ENCODE assay signal across 15 mouse cellular contexts in the genomic region with DNA sequence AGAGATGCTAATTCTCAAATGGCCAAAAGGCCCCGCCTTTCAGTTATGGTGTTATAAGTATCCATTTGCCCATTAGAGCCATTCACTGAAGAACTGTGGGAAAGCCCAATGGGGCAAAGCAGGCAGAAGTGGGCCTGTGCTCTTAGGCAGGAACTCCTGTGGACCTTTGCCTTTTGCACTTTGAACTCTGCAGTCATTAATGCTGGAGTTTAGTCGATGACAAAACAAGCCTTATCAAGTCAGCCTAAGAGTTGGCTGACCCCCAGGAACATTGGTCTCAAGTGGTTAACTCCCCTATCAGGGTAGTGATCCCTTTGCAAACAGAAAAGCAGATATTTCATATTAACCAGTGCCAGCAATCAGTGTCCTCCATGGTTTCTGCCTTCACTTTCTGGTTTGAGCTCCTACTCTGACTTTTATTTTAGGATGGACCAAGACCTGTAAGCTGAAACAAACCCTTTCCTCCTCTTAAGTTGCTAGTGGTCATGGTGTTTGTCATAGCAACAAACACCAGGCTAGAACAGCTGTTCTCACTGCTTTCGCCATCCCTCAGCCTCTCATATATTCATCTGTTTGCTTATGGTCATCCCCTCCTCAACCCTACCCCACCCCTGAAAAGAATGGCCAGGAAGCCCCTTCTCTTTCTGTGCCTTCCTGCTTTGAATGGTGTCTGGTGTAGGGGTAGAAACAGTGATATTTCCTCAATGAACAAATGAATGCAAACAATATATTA. TPM values are rescaled to one million over a fixed set of nuclear protein-coding genes. Genes with fewer than 3 reads are reported as not detected.
DNase-seq lines count a peak whose midpoint lies in the region; ATAC-seq and TF ChIP-seq lines count a peak whose summit lies in the region.
"Had no signal": no experiment of that assay in that cellular context is flagged by ENCODE, and none has a peak within 500 bp of the region (broad histone marks: within the 10 kb centered on the region; RNA-seq: fewer than 3 reads in every experiment).

No protein-coding gene starts in this region.

- peak; percentile 77 for ATAC-seq in intestine, postnatal 0 days
- ATAC-seq in stomach, embryonic 16.5 days (ENCODE audit: insufficient read depth, low FRiP score) = peak; percentile 11; the same call in 1 of the 2 replicates

- H3K4me1 ChIP-seq in intestine, postnatal 0 days (replicated peaks; ENCODE audit: control insufficient read depth, insufficient read depth, low read length) = 0 out of 2 replicates have a peak, but pooled peaks cover 3% of the 10 kb centered on the region
- H3K4me1 ChIP-seq in stomach, embryonic 16.5 days (ENCODE audit: control insufficient read depth, insufficient read depth, low read length) = no peaks in the 10 kb centered on the region
- H3K4me1 ChIP-seq: embryonic facial prominence, embryonic 13.5 days; limb, embryonic 15.5 days had no signal

- DNase-seq in kidney, adult 11 months = peak; percentile 39
- no peak for DNase-seq in kidney, adult 18-20 months
- DNase-seq in lung, postnatal 10 days = peak; percentile 27
- DNase-seq in lung, postnatal 14 days = no peak
- no peak for DNase-seq in c-Kit-positive CD71-positive TER-119-positive erythroid progenitor cells, embryonic 14.5 days (ENCODE audit: low spot score)
- no peak for DNase-seq in MN1 (ENCODE audit: low spot score)
- DNase-seq: adrenal gland, adult 8-10 months; cerebellum, adult 2 months; gastrocnemius, postnatal 14 days had no signal

- WGBS in intestine, postnatal 0 days = 28% methylated on average over 3 of the region's 3 CpGs
- WGBS in stomach, embryonic 16.5 days = 33% methylated on average over 3 of the region's 3 CpGs

- no peak overlapping the region for H3K4me2 ChIP-seq in intestine, postnatal 0 days (replicated peaks; ENCODE audit: low read depth)
- H3K4me2 ChIP-seq in stomach, embryonic 16.5 days (ENCODE audit: low read depth, low read length) = no peak overlapping the region
- H3K4me2 ChIP-seq: embryonic facial prominence, embryonic 13.5 days; heart, embryonic 11.5 days; limb, embryonic 15.5 days had no signal

- H3K4me3 ChIP-seq in intestine, postnatal 0 days (ENCODE audit: low read depth, low read length) = no peak overlapping the region
- H3K4me3 ChIP-seq in stomach, embryonic 16.5 days (replicated peaks; ENCODE audit: low read length) = no peak overlapping the region
- H3K4me3 ChIP-seq: embryonic facial prominence, embryonic 13.5 days; limb, embryonic 15.5 days had no signal

- H3K9ac ChIP-seq in intestine, postnatal 0 days (ENCODE audit: low read depth, low read length) = no peak overlapping the region
- H3K9ac ChIP-seq in stomach, embryonic 16.5 days (ENCODE audit: low read length) = no peak overlapping the region
- H3K9ac ChIP-seq: embryonic facial prominence, embryonic 13.5 days; limb, embryonic 15.5 days had no signal

- H3K9me3 ChIP-seq in intestine, postnatal 0 days (ENCODE audit: control insufficient read depth) = 0 out of 2 replicates have a peak, but pooled peaks cover 7% of the 10 kb centered on the region
- 0 out of 2 replicates have a peak, but pooled peaks cover 3% of the 10 kb centered on the region for H3K9me3 ChIP-seq in stomach, embryonic 16.5 days (replicated peaks; ENCODE audit: control insufficient read depth, low read length)

- H3K36me3 ChIP-seq in intestine, postnatal 0 days (ENCODE audit: control insufficient read depth, insufficient read depth) = no peaks in the 10 kb centered on the region
- no peaks in the 10 kb centered on the region for H3K36me3 ChIP-seq in stomach, embryonic 16.5 days (ENCODE audit: control insufficient read depth, insufficient read depth, low read length)
- H3K36me3 ChIP-seq: embryonic facial prominence, embryonic 13.5 days; limb, embryonic 15.5 days had no signal

- H3K27ac ChIP-seq in intestine, postnatal 0 days (ENCODE audit: low read depth, low read length) = peak overlapping the region; percentile 9; the same call in 1 of the 2 replicates
- no peak overlapping the region for H3K27ac ChIP-seq in stomach, embryonic 16.5 days (ENCODE audit: low read length)
- H3K27ac ChIP-seq: embryonic facial prominence, embryonic 13.5 days; limb, embryonic 15.5 days had no signal

- H3K27me3 ChIP-seq in intestine, postnatal 0 days (replicated peaks; ENCODE audit: control insufficient read depth, insufficient read depth, low read length) = no peaks in the 10 kb centered on the region
- no peaks in the 10 kb centered on the region for H3K27me3 ChIP-seq in stomach, embryonic 16.5 days (ENCODE audit: control insufficient read depth, insufficient read depth, low read length)
- H3K27me3 ChIP-seq: embryonic facial prominence, embryonic 13.5 days; limb, embryonic 15.5 days had no signal

- TF ChIP-seq CTCF in intestine, postnatal 0 days (IDR thresholded peaks at IDR 0.05; ENCODE audit: low read depth) = no peak

RNA-seq across cellular contexts. Expression of a gene that starts 10.8 kb away (rescaled TPM):
- polyA plus RNA-seq in intestine, postnatal 0 days (2015; fragmentation: Nextera tagmentation; extraction: Ambion mirVana) = not detected in 2 replicates
- not detected in 2 replicates for polyA plus RNA-seq in stomach, embryonic 16.5 days (2015; fragmentation: Nextera tagmentation; extraction: Ambion mirVana)
- polyA plus RNA-seq: embryonic facial prominence, embryonic 13.5 days; limb, embryonic 15.5 days; stomach, embryonic 14.5 days had no signal

RNA-seq across cellular contexts. Expression of a gene that starts 10.8 kb away (rescaled TPM):
- polyA plus RNA-seq in intestine, postnatal 0 days (2015; fragmentation: Nextera tagmentation; extraction: Ambion mirVana) = 29.1 and 30.8 TPM in 2 replicates
- polyA plus RNA-seq in stomach, embryonic 16.5 days (2015; fragmentation: Nextera tagmentation; extraction: Ambion mirVana) = 169 and 173 TPM in 2 replicates

Comparison
In these comparisons a context has a peak if more than half of its experiments do, and no peak if none do; other contexts are left out.
1. DNase-seq: peak in kidney, adult 11 months (single experiment) and lung, postnatal 10 days (single experiment); none in kidney, adult 18-20 months (single experiment), lung, postnatal 14 days (single experiment), c-Kit-positive CD71-positive TER-119-positive erythroid progenitor cells, embryonic 14.5 days (single experiment) and MN1 (single experiment).